Mouse (Mus musculus) heart, adult 2 months (tissue): ENCODE results near the gene Agap2. TPM values are rescaled to one million over a fixed set of nuclear protein-coding genes. Genes with fewer than 3 reads are reported as not detected.

Experiments
- DNase-seq, 2 experiments: peaks; one replicate each; pipeline ENCODE4 v3.0.0; 2021
- H3K27ac ChIP-seq: fragments of 200-600 bp; 2 replicates; pipeline ENCODE4 v1.8.1; 2022
- H3K27me3 ChIP-seq: fragments of 200-500 bp; 2 replicates; pipeline ENCODE4 v1.6.1; 2012; ENCODE audit warnings: mild to moderate bottlenecking, low read length, inconsistent platforms, mixed read lengths; ENCODE audit not compliant: control insufficient read depth, insufficient read depth
- H3K36me3 ChIP-seq: fragments of 200-500 bp; 2 replicates; pipeline ENCODE4 v1.6.1; 2012; ENCODE audit warnings: low read length, inconsistent platforms; ENCODE audit not compliant: control insufficient read depth, insufficient read depth
- H3K4me1 ChIP-seq: fragments of 200-500 bp; 2 replicates; pipeline ENCODE4 v1.6.1; 2011; ENCODE audit warnings: low read length; ENCODE audit not compliant: control insufficient read depth, insufficient read depth
- H3K4me3 ChIP-seq: fragments of 200-600 bp; 2 replicates; pipeline ENCODE4 v1.8.1; 2022
- H3K79me2 ChIP-seq: fragments of 200-500 bp; replicated peaks from 2 replicates; pipeline ENCODE4 v1.6.1; 2012; ENCODE audit warnings: mild to moderate bottlenecking, inconsistent platforms, low read length, moderate library complexity, mixed read lengths; ENCODE audit not compliant: control insufficient read depth, insufficient read depth
- H3K9ac ChIP-seq: fragments of 200-500 bp; 2 replicates; pipeline ENCODE4 v1.6.1; 2012; ENCODE audit warnings: low read depth, mild to moderate bottlenecking, control low read depth, inconsistent platforms, low read length, mixed read lengths
- CTCF ChIP-seq: fragments of 200-600 bp; IDR thresholded peaks from 2 replicates; pipeline ENCODE4 v1.8.1; 2022; ENCODE audit warnings: antibody characterized with exemption, mild to moderate bottlenecking, moderate library complexity
- EP300 ChIP-seq: fragments of 200-500 bp; IDR thresholded peaks from 2 replicates; pipeline ENCODE4 v1.6.1; 2011; ENCODE audit warnings: low read depth, low read length, control low read depth; ENCODE audit not compliant: insufficient read depth
- POLR2A ChIP-seq: fragments of 200-500 bp; IDR thresholded peaks from 2 replicates; pipeline ENCODE4 v1.6.1; 2011; ENCODE audit warnings: mild to moderate bottlenecking, low read depth, low read length, control low read depth; ENCODE audit not compliant: insufficient read depth
- WGBS: fragments of 180-500 bp; shearing (Covaris S2); methylation state at CpG from one replicate; pipeline ENCODE4 v1.1.7; 2018; 5-methylcytosine and 5-hydroxymethylcytosine counted together
- intact Hi-C: fragments of 180-260 bp; cut with DNase I; formaldehyde crosslinking; loops from one replicate; pipeline ENCODE4 v1.15.1; 2025
- polyA plus RNA-seq: library from polyadenylated mRNA; depleted of rRNA; stranded (reverse); fragments of >200 nt; gene quantifications from 2 replicates; pipeline ENCODE4 v1.2.3, GENCODE M21; 2012
- total RNA-seq, 2 experiments: library from RNA; stranded (reverse); gene quantifications; 2 replicates each; pipeline ENCODE4 v1.2.3; 2021

Agap2 gene
- total and polyA plus RNA-seq, 3 experiments: 4.8 to 5.5 (median 5.0) TPM

DNA sequence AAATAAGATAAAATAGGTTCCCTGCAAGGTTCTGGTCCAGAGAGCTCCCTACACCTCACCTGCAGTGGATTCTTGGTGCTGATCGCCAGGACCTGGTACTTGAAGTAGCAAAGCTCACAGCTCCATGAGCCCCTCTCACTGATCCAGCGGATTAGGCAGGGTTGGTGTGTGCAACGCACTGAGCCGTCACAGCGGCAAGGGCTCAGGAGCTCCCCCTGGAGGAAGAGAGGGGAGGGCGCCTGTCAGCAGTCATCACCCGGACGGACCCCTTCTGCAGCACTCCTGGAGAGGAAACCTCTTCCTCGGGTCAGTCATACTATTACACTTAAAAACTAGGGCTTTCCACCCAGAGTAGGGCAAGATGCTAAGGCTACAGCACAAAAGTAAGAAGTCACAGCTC is 16.9 kb upstream of the Agap2 start:
- no peaks in the 10 kb centered on the region for H3K27me3 ChIP-seq
- H3K36me3 ChIP-seq: no peaks in the 10 kb centered on the region
- H3K9ac ChIP-seq: no peak overlapping the region
- 11% methylated on average over 9 of the region's 9 CpGs for WGBS
- H3K4me1 ChIP-seq: peaks cover 4% of the 10 kb centered on the region; the same call in 1 of the 2 replicates
- no peak overlapping the region for H3K4me3 ChIP-seq
- intact Hi-C loops: no loop called here
- DNase-seq: peak; percentile 73 to 81
- TF ChIP-seq CTCF (peak; percentile 98), POLR2A (no peak)
- H3K27ac ChIP-seq: no peak overlapping the region
- no peaks in the 10 kb centered on the region for H3K79me2 ChIP-seq

DNA sequence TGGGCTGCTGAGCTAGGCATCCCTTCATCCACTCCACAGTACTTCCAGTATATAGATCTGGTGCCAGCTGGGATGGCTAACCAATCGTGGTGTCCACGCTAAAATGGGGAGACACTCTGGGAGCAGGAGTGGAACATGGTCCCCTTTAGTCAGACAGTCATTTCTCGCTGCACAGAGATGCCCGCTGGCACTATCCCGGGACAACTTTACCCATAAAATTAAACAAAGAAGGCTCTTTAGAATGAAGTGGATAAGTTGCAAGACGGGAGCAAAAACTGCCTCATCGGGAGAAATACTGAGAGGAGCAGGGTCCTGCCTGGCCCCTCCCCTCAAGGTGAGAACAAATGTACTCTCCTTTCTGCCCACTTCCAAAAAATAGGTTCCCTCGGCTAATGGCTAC is 16.4 kb upstream of the Agap2 start:
- no peak overlapping the region for H3K27ac ChIP-seq
- no peak overlapping the region for H3K9ac ChIP-seq
- intact Hi-C loops: no loop called here

DNA sequence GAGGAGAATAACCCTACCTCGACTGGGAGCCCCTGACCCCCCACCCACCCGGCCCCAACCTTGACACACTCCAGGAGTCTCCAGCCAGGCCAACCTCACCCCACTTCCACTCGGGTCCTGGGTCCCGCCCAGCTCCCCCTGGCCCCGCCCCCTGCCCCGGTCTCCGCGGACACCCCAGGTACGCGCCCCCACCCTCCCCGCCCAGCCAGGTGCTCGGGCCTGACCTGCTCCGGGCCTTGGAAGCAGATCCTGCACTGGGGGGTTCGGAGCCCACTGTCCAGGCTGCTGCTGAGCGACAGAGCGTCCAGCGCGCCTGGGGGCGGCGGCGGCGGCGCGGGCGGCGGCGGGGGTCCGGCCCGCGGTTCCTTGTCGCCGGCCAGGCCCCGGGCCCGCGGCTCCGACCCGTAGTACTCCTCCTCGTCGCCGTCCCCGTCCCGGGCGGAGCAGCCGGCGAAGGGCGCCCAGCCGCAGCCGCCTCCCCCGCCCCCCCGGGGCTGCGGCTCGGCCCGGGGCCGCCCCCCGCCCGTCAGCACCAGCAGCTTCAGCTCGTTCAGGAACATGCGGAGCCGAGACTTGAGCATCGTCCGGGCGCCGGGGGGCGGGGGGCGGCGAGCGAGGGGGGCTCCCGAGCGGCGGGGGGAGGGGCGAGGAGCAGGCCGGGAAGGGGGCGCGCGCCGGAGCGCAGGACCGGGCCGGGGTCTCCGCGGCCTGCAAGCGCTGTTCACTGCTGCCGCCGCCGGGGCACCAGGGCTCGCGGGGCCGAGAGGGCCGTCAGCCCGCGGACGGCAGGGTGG is 15.7 kb upstream of the Agap2 start:
- Histone ChIP-seq H3K9ac (peak overlapping the region; percentile 72), H3K79me2 (no peaks in the 10 kb centered on the region), H3K4me3 (peak overlapping the region; percentile 66), H3K27ac (no peak overlapping the region), H3K4me1 (peaks cover 5% of the 10 kb centered on the region), H3K27me3 (no peaks in the 10 kb centered on the region), H3K36me3 (no peaks in the 10 kb centered on the region)
- no peak for DNase-seq
- TF ChIP-seq CTCF (no peak), EP300 (no peak), POLR2A (no peak)
- intact Hi-C loops: no loop called here
- WGBS: 1% methylated on average over 73 of the region's 92 CpGs

More for the DNA sequence above, 16.4 kb upstream of the Agap2 start:
- Histone ChIP-seq H3K79me2 (no peaks in the 10 kb centered on the region), H3K4me1 (peaks cover 4% of the 10 kb centered on the region; the same call in 1 of the 2 replicates), H3K4me3 (peak overlapping the region; percentile 66; the same call in 1 of the 2 replicates), H3K27me3 (no peaks in the 10 kb centered on the region), H3K36me3 (no peaks in the 10 kb centered on the region)
- no peak for TF ChIP-seq POLR2A
- no peak for TF ChIP-seq CTCF
- no peak for TF ChIP-seq EP300
- DNase-seq: no peak
- 11% methylated on average over 8 of the region's 8 CpGs for WGBS

DNA sequence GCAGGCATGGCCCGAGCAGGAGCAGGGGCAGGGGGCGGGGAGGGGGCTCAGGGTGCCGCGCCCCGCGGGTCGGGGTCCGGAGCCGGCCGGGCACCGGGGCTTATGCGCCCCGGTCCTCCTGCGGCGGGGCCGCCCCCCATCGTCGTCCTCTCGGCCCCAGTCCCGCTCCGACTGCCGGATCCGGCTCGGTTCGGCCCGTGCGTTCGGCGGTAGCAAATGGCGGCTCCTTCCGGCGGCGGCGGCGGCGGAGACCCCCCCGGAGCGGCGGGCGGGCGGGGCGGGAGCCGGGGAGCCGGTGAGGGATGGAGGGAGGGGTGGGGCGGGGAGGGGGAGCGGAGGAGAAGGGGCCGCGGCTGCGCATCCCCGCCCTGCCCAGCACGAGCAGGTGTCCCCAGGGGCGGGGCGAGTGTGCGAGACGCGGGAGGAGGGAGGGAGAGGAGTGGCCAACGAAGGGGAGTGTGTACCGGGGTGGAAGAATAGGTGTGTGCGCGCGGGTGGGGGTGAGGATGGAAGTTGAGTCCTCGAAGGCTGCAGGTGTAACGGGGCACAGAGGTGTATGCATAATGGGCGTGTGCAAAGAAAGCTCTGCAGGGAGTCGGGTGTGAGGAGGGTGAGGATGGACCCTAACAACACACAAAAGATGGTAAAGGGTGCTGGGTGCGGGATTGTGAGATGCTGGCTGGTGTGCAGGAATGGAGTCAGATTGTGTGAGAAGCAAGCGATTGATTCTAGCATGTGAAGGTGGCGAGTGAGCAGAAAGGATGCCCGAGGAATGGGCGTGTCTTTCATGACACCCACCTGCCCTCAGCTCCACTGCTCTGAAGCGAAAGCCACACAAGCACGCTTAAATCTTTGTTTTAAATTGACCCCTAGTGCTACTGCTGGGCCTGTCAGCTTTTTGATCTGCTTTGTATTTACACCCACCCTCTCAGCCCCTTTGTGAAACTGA is 14.8 kb upstream of the Agap2 start, which contains the start of gene March9:
March9 (minus strand) TSS at position 217 of the 949 bp plus-strand sequence.
- Histone ChIP-seq H3K9ac (peak within 1 kb of the TSS; percentile 72), H3K4me1 (peaks cover 6% of the 10 kb centered on the region), H3K36me3 (no peaks in the 10 kb centered on the region), H3K27me3 (no peaks in the 10 kb centered on the region), H3K79me2 (no peaks in the 10 kb centered on the region), H3K4me3 (peak within 1 kb of the TSS; percentile 66), H3K27ac (no peak within 1 kb of the TSS)
- no peak for TF ChIP-seq EP300
- no peak for TF ChIP-seq CTCF
- TF ChIP-seq POLR2A: no peak
- 3% methylated on average over 43 of the region's 72 CpGs for WGBS
- peak; percentile 64 to 74 for DNase-seq
- intact Hi-C loops: loop anchor here (10.0 kb wide), 1 partner anchor 1685 kb away; the partner anchor contains the start of genes Dgka and Pym1

DNA sequence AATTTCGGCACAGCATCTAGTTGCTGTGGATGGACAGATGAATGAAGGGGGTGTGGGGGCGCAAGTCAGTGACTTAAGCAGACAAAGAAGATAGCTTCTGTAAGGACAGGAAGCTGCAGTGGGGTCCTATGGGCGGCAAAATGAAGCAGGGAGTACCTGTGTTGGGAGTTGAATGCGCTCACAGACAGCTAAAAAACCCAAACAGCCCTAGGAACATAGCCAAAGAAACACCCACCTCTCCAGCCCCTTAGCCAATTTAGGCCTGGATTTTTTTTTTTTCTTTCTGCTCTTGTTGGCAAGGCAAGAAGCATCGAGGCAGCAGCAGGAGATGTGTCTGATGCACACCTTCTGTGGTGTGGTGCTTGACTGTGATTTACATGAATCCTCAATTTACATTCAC is 14.0 kb upstream of the Agap2 start:
- Histone ChIP-seq H3K9ac (no peak overlapping the region), H3K4me3 (no peak overlapping the region), H3K79me2 (no peaks in the 10 kb centered on the region), H3K4me1 (peaks cover 6% of the 10 kb centered on the region), H3K36me3 (no peaks in the 10 kb centered on the region), H3K27ac (no peak overlapping the region), H3K27me3 (no peaks in the 10 kb centered on the region)
- intact Hi-C loops: loop anchor here (10.0 kb wide), 1 partner anchor 1684 kb away; the partner anchor contains the start of genes Dgka and Pym1
- TF ChIP-seq CTCF: no peak
- TF ChIP-seq EP300: no peak
- no peak for TF ChIP-seq POLR2A
- 71% methylated on average over 5 of the region's 5 CpGs for WGBS
- no peak for DNase-seq
